Mouse (Mus musculus) heart, embryonic 14.5 days (tissue): ENCODE measurements around the gene Glud1. TPM values are rescaled to one million over a fixed set of nuclear protein-coding genes. Genes with fewer than 3 reads are reported as not detected.
"Not testable (repeated sequence)": the region's sequence is repeated elsewhere in the genome, so short reads cannot be mapped to it uniquely, and the experiment has no call there.

ENCODE experiments used
- ATAC-seq: fragments of 200-750 bp; cut with Nextera tagmentation; 2 replicates; pipeline ENCODE4 v1.8.0; 2017; ENCODE audit warnings: low read depth, moderate TSS enrichment; ENCODE audit not compliant: insufficient number of reproducible peaks, insufficient read depth, low FRiP score
- H3K27ac ChIP-seq, 2 experiments: fragments of 200-500 bp in 1 of 2; fragments of 300-500 bp in 1 of 2; sonication (generic) in 1 of 2; replicated peaks in 1 of 2; 2 replicates each; pipeline ENCODE4 v1.5.1; 2012 to 2014; ENCODE audit warnings: low read depth in 2 of 2, low read length in 2 of 2, control low read depth in 1 of 2, mild to moderate bottlenecking in 1 of 2, mixed read lengths in 1 of 2; ENCODE audit not compliant: control insufficient read depth in 1 of 2, insufficient read depth in 1 of 2
- H3K27me3 ChIP-seq: fragments of 300-500 bp; sonication (generic); 2 replicates; pipeline ENCODE4 v1.6.1; 2014; ENCODE audit warnings: mild to moderate bottlenecking, low read length, control low read depth; ENCODE audit not compliant: control insufficient read depth, insufficient read depth
- H3K36me3 ChIP-seq: fragments of 300-500 bp; sonication (generic); 2 replicates; pipeline ENCODE4 v1.6.1; 2014; ENCODE audit warnings: mild to moderate bottlenecking, control low read depth, low read length, mixed read lengths; ENCODE audit not compliant: control insufficient read depth, insufficient read depth
- H3K4me1 ChIP-seq, 2 experiments: fragments of 200-500 bp in 1 of 2; fragments of 300-500 bp in 1 of 2; sonication (generic) in 1 of 2; 2 replicates each; pipeline ENCODE4 v1.6.1; 2012 to 2014; ENCODE audit warnings: low read length in 2 of 2, control low read depth in 1 of 2, mixed read lengths in 1 of 2; ENCODE audit not compliant: control insufficient read depth in 2 of 2, insufficient read depth in 2 of 2
- H3K4me2 ChIP-seq: fragments of 300-500 bp; sonication (generic); 2 replicates; pipeline ENCODE4 v1.6.1; 2014; ENCODE audit warnings: mild to moderate bottlenecking, low read length
- H3K4me3 ChIP-seq, 2 experiments: fragments of 200-500 bp in 1 of 2; fragments of 300-500 bp in 1 of 2; sonication (generic) in 1 of 2; 2 replicates each; pipeline ENCODE4 v1.5.1; 2012 to 2014; ENCODE audit warnings: low read length in 2 of 2, mild to moderate bottlenecking in 2 of 2, control low read depth in 1 of 2, low read depth in 1 of 2, moderate library complexity in 1 of 2; ENCODE audit not compliant: control insufficient read depth in 1 of 2, insufficient read depth in 1 of 2
- H3K9ac ChIP-seq: fragments of 300-500 bp; sonication (generic); 2 replicates; pipeline ENCODE4 v1.6.1; 2014; ENCODE audit warnings: mild to moderate bottlenecking, low read length
- H3K9me3 ChIP-seq: fragments of 300-500 bp; sonication (generic); 2 replicates; pipeline ENCODE4 v1.6.1; 2016; ENCODE audit warnings: low read length, control low read depth; ENCODE audit not compliant: control insufficient read depth
- WGBS: fragments of 180-500 bp; shearing (Covaris S2); extraction: QIAGEN DNeasy Blood & Tissue Kit; methylation state at CpG from one replicate; pipeline ENCODE4 v1.1.7; 2014; 5-methylcytosine and 5-hydroxymethylcytosine counted together
- polyA plus RNA-seq: library from polyadenylated mRNA; unstranded; fragments of >200 nt; fragmentation: Nextera tagmentation; extraction: Ambion mirVana; gene quantifications from 2 replicates; pipeline ENCODE4 v1.2.1, GENCODE M21; 2014

Glud1 gene
- polyA plus RNA-seq, 1 experiment from 2014 or later = 68.0 TPM

DNA sequence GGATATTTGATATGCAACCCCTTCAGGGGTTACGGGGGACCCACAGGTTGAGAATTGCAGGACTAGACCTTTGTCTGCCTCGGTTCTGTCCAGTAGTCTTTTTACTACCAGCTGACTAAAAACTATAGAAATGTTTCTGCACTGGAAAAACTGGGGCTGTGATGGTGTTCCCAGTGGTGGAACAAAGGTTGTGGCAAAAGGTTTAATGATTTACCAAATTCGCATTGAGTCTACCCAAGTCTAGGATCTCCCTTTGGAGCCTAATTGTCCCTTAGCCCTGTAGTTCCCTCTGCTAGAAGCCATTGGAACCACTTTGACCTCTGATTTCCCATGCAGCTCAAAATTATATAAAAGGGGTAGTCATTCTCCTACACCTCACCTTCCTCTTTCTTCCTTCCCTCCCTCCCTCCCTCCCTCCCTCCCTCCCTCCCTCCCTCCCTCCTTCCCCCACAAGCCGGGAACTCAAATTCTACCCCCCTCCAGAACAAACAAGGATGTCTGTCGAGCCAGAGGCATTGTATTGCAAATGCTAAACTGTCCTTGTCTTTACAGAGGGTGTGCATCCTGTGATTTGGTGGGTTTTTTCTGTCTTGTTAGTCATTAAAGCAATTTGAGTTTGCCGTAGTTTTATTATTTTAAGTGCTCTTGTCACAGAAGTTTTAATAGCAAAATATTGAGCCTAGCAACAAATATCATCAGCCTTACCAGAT lies 2.0 kb downstream of the Glud1 start:
- no peak for ATAC-seq
- H3K9ac ChIP-seq = peak overlapping the region; percentile 91; the same call in 1 of the 2 replicates
- H3K4me3 ChIP-seq = peak overlapping the region; percentile 26 to 84; a peak in 3 of 4 replicates
- peak overlapping the region; percentile 81 for H3K4me2 ChIP-seq
- peaks cover 2 to 20% of the 10 kb centered on the region in 2 experiments for H3K4me1 ChIP-seq
- no peaks in the 10 kb centered on the region for H3K9me3 ChIP-seq
- no peak overlapping the region for H3K27ac ChIP-seq
- H3K36me3 ChIP-seq = peaks cover 6% of the 10 kb centered on the region; the same call in 1 of the 2 replicates
- no peaks in the 10 kb centered on the region for H3K27me3 ChIP-seq
- 23% methylated on average over 5 of the region's 6 CpGs for WGBS

DNA sequence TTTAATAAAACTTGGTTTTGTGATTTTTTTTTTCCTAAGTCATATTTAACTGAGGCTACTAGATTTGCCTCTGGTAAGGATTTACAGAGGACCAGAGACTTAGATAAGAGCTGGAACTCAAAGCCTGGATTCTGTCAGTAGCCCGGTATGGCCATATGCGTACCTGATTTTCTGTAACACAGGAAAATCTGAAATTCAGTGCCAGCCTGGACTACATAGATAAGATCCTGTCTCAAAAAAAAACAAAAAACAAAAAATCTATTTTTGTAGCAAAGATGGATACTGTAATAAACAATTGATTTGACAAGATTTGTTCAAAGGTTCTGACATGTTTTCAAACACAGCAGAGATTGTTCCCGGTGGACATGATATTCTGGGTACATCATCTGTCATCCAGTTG lies 3.1 kb downstream of the Glud1 start:
- peaks cover 2 to 20% of the 10 kb centered on the region in 2 experiments for H3K4me1 ChIP-seq
- peak overlapping the region; percentile 81 for H3K4me2 ChIP-seq
- H3K9me3 ChIP-seq = no peaks in the 10 kb centered on the region
- peaks cover 9% of the 10 kb centered on the region; the same call in 1 of the 2 replicates for H3K36me3 ChIP-seq
- ATAC-seq = no peak
- WGBS = 53% methylated on average over 3 of the region's 3 CpGs
- H3K27ac ChIP-seq = no peak overlapping the region
- no peaks in the 10 kb centered on the region for H3K27me3 ChIP-seq
- H3K9ac ChIP-seq = no peak overlapping the region
- peak overlapping the region in 1 of 2 experiments; percentile 7; a peak in 1 of 4 replicates for H3K4me3 ChIP-seq

DNA sequence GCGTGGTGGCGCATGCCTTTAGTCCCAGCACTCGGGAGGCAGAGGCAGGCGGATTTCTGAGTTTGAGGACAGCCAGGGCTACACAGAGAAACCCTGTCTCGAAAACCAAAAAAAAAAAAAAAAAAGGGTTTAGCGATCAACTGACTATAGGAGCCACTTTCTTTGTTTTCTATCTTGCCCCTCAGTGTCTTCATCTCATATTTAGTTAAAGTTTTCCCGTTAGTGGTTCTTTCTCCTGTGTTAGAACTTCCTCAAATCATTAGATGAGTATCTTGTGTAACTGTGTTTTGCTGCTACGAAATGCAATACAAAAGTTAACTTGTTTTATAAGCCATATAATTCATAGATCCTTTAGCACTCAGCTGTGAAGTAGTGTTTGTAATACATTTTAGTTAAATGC lies 3.9 kb downstream of the Glud1 start:
- H3K36me3 ChIP-seq = peaks cover 12% of the 10 kb centered on the region; the same call in 1 of the 2 replicates
- 87% methylated on average over 8 of the region's 8 CpGs for WGBS
- peaks cover 2 to 20% of the 10 kb centered on the region in 2 experiments for H3K4me1 ChIP-seq
- not testable (repeated sequence) for H3K4me2 ChIP-seq, H3K9me3 ChIP-seq, H3K9ac ChIP-seq, H3K4me3 ChIP-seq, H3K27ac ChIP-seq, ATAC-seq, H3K27me3 ChIP-seq

DNA sequence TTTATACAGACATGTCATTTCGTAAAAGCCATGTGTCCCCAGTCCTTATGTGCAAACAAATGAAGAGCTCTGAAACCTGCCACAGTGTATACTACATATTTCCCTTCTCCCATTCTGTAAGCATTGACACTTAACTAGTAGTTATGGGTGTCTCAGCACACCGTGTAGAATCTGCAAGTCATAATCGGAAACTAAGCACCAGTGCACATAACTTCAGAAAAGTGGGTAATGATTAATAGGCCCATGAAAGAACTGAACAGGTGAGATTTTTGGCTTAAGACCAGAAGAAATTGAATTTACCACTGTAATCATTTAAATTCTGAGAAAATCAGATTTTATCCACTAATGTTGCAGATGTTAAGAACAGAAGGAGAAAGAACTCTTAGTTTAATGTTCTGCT lies 4.3 kb downstream of the Glud1 start:
- Histone ChIP-seq H3K9me3 (no peaks in the 10 kb centered on the region), H3K4me2 (no peak overlapping the region), H3K9ac (no peak overlapping the region), H3K4me1 (peaks cover 2 to 18% of the 10 kb centered on the region in 2 experiments), H3K36me3 (peaks cover 17% of the 10 kb centered on the region), H3K27me3 (no peaks in the 10 kb centered on the region), H3K4me3 (no peak overlapping the region), H3K27ac (no peak overlapping the region)
- no peak for ATAC-seq
- 94% methylated on average over 3 of the region's 3 CpGs for WGBS

DNA sequence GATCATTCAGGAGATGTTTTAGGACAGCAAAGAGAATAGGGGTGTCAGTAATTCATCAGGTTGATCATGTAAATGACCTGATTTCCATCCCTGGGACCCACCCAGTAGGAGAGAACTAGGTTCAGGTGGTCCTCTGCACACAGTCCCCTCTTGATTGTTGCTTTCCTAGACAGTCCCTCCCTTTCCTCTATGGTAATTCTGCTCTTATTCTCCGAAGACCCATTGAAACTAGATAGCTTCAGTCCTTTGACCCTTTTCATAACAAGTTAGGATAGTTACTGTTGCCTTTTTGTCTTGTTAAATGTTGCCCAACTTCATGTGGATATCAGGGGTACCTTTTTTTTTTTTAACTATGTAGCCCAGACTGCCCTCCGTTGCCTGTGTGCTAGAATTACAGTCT lies 5.8 kb downstream of the Glud1 start:
- H3K27me3 ChIP-seq = no peaks in the 10 kb centered on the region
- peaks cover 29% of the 10 kb centered on the region for H3K36me3 ChIP-seq
- H3K9ac ChIP-seq = no peak overlapping the region
- ATAC-seq = no peak
- no peak overlapping the region for H3K27ac ChIP-seq
- no peak overlapping the region for H3K4me3 ChIP-seq
- no peaks in the 10 kb centered on the region for H3K9me3 ChIP-seq
- no peak overlapping the region for H3K4me2 ChIP-seq
- WGBS = 91% methylated on average over 2 of the region's 2 CpGs
- H3K4me1 ChIP-seq = peaks cover 2 to 17% of the 10 kb centered on the region in 2 experiments

DNA sequence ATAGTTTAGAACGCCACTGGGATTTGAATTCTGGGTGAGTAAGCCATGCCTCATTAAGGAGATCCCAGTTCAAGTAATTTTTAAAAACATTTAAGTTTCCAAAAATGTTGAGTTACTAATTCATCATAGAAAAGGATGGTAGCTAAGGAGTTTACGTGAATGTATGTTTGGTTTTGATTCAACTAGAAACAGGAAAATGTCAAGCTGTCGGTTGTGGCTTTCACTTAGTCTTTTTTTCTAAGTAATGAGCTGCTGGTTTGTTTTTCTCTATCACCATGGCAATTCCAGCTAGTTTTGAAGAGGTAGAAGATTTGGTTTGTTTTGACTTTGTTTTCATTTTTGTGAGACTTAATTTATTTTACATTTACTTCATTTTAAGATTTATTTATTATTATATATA lies 6.9 kb downstream of the Glud1 start:
- no peaks in the 10 kb centered on the region for H3K9me3 ChIP-seq
- peaks cover 35% of the 10 kb centered on the region for H3K36me3 ChIP-seq
- H3K4me1 ChIP-seq = peaks cover 2 to 12% of the 10 kb centered on the region in 2 experiments
- H3K9ac ChIP-seq = no peak overlapping the region
- no peak overlapping the region for H3K4me3 ChIP-seq
- ATAC-seq = no peak
- no peak overlapping the region for H3K27ac ChIP-seq
- no peaks in the 10 kb centered on the region for H3K27me3 ChIP-seq
- no peak overlapping the region for H3K4me2 ChIP-seq
- WGBS = 85% methylated on average over 3 of the region's 3 CpGs

DNA sequence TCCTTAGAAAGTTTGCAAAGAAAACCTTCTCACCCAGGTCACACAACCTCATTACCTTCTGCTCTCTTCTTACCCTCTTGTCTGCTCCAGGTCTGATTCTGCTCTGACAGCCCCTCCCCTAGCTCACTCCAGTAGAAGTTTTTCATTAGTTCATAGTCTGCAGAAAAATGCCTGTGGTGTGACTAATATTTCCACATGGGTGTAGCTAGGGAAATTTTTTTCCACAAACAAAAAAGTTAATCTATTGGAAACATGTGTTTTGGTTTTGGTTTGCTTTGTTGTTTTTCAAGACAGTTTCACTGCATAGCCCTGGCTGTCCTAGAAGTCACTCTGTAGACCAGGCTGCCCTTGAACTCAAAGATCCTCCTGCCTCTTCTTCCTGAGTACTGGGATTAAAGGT lies 7.6 kb downstream of the Glud1 start:
- Histone ChIP-seq H3K4me1 (peaks cover 2 to 5% of the 10 kb centered on the region in 2 experiments), H3K4me2 (no peak overlapping the region), H3K4me3 (no peak overlapping the region), H3K27ac (no peak overlapping the region), H3K36me3 (peaks cover 41% of the 10 kb centered on the region), H3K27me3 (no peaks in the 10 kb centered on the region), H3K9ac (no peak overlapping the region), H3K9me3 (no peaks in the 10 kb centered on the region)
- no peak for ATAC-seq
